Mouse (Mus musculus): ENCODE data around the gene Phc2. TPM values are rescaled to one million over a fixed set of nuclear protein-coding genes. Genes with fewer than 3 reads are reported as not detected.

The Phc2 gene
- total and polyA plus RNA-seq, 2 experiments from 2014 or later: 52.4 to 93.2 TPM

DNA sequence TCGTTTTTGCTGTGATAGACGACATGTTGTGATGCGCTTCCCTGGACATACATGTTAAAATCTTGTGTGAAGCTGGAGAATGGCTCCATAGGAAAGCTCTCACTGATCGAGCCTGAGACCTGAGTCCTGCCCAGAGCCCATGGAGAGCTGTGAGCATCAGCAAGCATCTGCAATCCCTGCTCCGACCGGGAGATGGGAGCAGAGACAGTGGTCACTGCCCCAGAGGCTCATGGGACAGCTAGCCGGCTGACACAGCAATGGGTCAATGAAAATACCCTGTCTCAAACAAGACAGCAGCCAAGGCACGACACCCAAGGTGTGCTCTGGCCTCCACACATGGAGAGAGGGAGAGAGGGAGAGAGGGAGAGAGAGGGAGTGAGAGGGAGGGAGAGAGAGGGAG lies 26.6 kb downstream of the Phc2 start:
- WGBS: 50% methylated on average over 8 of the region's 8 CpGs
- Histone ChIP-seq H3K4me3 (ENCODE audit: low read depth, low read length) (no peak overlapping the region), H3K27me3 (ENCODE audit: insufficient read depth, low read length) (no peaks in the 10 kb centered on the region), H3K4me2 (ENCODE audit: low read depth) (no peak overlapping the region), H3K9ac (no peak overlapping the region), H3K27ac (ENCODE audit: low read depth, low read length) (no peak overlapping the region), H3K9me3 (ENCODE audit: low read length) (no peaks in the 10 kb centered on the region), H3K4me1 (ENCODE audit: insufficient read depth) (no peaks in the 10 kb centered on the region), H3K36me3 (ENCODE audit: insufficient read depth) (no peaks in the 10 kb centered on the region)
- DNase-seq (no peak), ATAC-seq (no peak)
- TF ChIP-seq CTCF (IDR thresholded peaks at IDR 0.05; ENCODE audit: low read depth): peak; percentile 49

DNA sequence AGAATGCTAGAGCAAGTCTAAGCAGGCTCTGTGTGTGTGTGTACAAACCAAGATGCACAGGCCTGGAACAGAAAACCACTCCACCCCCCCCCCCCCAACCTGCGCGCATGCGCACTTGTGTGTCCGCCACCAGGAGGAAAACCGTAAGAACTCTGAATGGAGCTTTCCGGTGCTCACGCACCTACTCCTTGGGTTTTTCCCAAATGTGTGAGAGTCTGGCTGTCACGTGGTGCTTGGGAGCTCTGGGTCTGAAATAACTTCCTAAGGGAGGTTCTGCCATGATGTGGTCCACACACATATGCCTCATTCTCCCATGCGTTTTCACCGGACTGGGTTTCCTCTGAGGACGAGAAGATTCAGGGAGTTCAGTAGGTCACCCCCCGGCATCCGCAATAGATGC lies 27.8 kb downstream of the Phc2 start:
- 88% methylated on average over 13 of the region's 13 CpGs for WGBS

DNA sequence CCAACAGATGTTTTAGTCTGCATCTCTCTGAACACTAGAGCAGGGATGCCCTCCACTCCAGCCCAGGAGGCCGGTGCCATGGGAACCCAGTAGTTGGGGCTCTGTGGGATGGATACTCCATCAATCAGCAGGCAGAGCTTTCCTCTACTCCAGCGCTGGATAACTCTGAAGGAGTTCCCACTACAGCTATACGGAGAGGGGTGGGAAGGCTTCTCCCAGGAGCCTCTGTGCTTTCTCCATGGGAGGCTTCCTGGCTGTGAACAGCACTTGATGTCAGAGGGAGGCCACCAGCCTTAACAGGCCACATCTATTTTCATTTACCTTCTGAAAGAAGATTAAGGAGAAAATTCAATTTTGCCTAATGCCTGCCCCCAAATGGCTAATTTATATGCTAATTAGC lies 29.2 kb downstream of the Phc2 start:
- Histone ChIP-seq H3K4me2 (ENCODE audit: low read depth) (no peak overlapping the region), H3K27me3 (ENCODE audit: insufficient read depth, low read length) (no peaks in the 10 kb centered on the region), H3K4me1 (ENCODE audit: insufficient read depth) (peaks cover 5% of the 10 kb centered on the region; the same call in 1 of the 2 replicates), H3K9me3 (ENCODE audit: low read length) (no peaks in the 10 kb centered on the region), H3K36me3 (ENCODE audit: insufficient read depth) (no peaks in the 10 kb centered on the region), H3K9ac (0 out of 2 replicates have a peak overlapping the region, but pooled peaks have one; percentile 22), H3K27ac (ENCODE audit: low read depth, low read length) (no peak overlapping the region), H3K4me3 (ENCODE audit: low read depth, low read length) (no peak overlapping the region)
- DNase-seq (no peak), ATAC-seq (no peak)
- 45% methylated on average over 3 of the region's 3 CpGs for WGBS
- TF ChIP-seq CTCF (IDR thresholded peaks at IDR 0.05; ENCODE audit: low read depth): no peak

More for the DNA sequence above, 27.8 kb downstream of the Phc2 start:
- H3K4me3 ChIP-seq (ENCODE audit: low read depth, low read length): no peak overlapping the region
- no peaks in the 10 kb centered on the region for H3K9me3 ChIP-seq (ENCODE audit: low read length)
- H3K27ac ChIP-seq (ENCODE audit: low read depth, low read length): no peak overlapping the region
- H3K27me3 ChIP-seq (ENCODE audit: insufficient read depth, low read length): no peaks in the 10 kb centered on the region
- DNase-seq (no peak), ATAC-seq (no peak)
- H3K4me1 ChIP-seq (ENCODE audit: insufficient read depth): no peaks in the 10 kb centered on the region
- no peaks in the 10 kb centered on the region for H3K36me3 ChIP-seq (ENCODE audit: insufficient read depth)
- no peak overlapping the region for H3K4me2 ChIP-seq (ENCODE audit: low read depth)
- no peak for TF ChIP-seq CTCF (IDR thresholded peaks at IDR 0.05; ENCODE audit: low read depth)
- H3K9ac ChIP-seq: no peak overlapping the region

DNA sequence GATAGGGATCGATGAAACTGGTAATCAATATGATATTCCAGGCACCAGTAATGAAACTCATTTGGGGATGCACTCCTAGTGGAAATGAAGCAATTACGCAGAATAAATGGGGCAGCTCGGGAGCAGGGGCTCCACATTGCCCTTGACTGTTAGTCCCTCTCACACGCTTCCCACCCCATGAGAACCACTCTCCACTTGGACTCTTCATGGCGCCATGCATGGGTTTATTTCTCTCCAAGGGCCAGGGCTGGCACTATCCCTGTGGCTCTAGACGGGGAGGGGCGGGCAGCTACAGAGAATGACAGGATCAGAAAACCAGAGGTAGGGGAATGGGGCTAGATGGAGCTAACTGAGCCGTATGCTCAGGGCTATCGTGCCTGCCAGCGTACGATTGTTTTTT lies 29.6 kb downstream of the Phc2 start:
- 69% methylated on average over 11 of the region's 11 CpGs for WGBS
- DNase-seq: no peak
- no peak for TF ChIP-seq CTCF (IDR thresholded peaks at IDR 0.05; ENCODE audit: low read depth)
- no peak overlapping the region for H3K9ac ChIP-seq
- H3K4me2 ChIP-seq (ENCODE audit: low read depth): no peak overlapping the region
- no peaks in the 10 kb centered on the region for H3K27me3 ChIP-seq (ENCODE audit: insufficient read depth, low read length)
- no peaks in the 10 kb centered on the region for H3K36me3 ChIP-seq (ENCODE audit: insufficient read depth)
- no peak overlapping the region for H3K27ac ChIP-seq (ENCODE audit: low read depth, low read length)
- ATAC-seq: no peak
- H3K4me3 ChIP-seq (ENCODE audit: low read depth, low read length): no peak overlapping the region
- H3K4me1 ChIP-seq (ENCODE audit: insufficient read depth): peaks cover 5% of the 10 kb centered on the region; the same call in 1 of the 2 replicates
- H3K9me3 ChIP-seq (ENCODE audit: low read length): no peaks in the 10 kb centered on the region

DNA sequence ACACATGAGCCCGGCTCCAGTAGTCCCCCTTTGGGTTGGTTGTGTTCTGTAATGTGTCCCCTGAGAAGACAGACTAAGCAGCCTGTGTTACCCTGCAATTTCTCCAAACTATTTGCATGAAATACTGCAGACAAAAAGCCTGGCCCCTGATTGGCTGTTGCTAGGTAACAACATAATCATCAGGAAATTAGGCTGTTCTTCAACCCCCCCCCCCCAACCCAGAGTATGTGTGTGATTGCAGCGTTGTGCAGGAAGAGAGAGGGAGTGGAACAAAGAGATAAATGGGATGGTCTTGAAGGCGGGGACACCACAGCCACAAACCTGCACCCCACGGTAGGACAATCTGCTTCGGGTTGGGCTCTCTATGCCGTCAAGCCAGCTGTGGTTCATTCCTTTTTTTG lies 34.0 kb downstream of the Phc2 start:
- H3K4me3 ChIP-seq (ENCODE audit: low read depth, low read length): peak overlapping the region; percentile 28
- H3K4me2 ChIP-seq (ENCODE audit: low read depth): peak overlapping the region; percentile 53
- H3K9me3 ChIP-seq (ENCODE audit: low read length): no peaks in the 10 kb centered on the region
- H3K9ac ChIP-seq: peak overlapping the region; percentile 45
- WGBS: 30% methylated on average over 6 of the region's 6 CpGs
- DNase-seq: peak; percentile 89
- peak; percentile 89 for ATAC-seq
- peaks cover 22% of the 10 kb centered on the region for H3K4me1 ChIP-seq (ENCODE audit: insufficient read depth)
- no peak for TF ChIP-seq CTCF (IDR thresholded peaks at IDR 0.05; ENCODE audit: low read depth)
- no peaks in the 10 kb centered on the region for H3K36me3 ChIP-seq (ENCODE audit: insufficient read depth)
- peak overlapping the region; percentile 71 for H3K27ac ChIP-seq (ENCODE audit: low read depth, low read length)
- no peaks in the 10 kb centered on the region for H3K27me3 ChIP-seq (ENCODE audit: insufficient read depth, low read length)

DNA sequence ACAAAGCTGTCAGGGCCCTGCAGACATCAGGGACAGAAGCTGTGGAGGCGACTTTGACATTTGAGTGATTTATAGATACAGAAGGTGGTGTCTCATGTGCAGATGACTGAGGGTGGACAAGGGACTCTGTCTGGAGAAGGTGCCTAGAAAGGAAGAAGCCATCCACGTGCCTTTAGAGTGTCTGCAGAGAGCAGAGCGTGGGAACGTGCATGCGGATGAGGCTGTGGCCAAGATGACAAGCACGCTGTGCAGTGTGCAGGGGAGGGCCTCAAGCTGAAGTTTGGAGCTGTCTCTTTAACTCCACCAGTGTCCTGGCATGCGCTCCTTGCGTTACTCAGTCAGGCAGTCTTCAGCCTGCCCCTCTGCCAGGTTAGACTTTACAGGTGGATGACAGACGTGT lies 34.5 kb downstream of the Phc2 start:
- peak overlapping the region; percentile 28 for H3K4me3 ChIP-seq (ENCODE audit: low read depth, low read length)
- peaks cover 22% of the 10 kb centered on the region for H3K4me1 ChIP-seq (ENCODE audit: insufficient read depth)
- no peaks in the 10 kb centered on the region for H3K27me3 ChIP-seq (ENCODE audit: insufficient read depth, low read length)
- H3K36me3 ChIP-seq (ENCODE audit: insufficient read depth): no peaks in the 10 kb centered on the region
- H3K9ac ChIP-seq: peak overlapping the region; percentile 45
- H3K27ac ChIP-seq (ENCODE audit: low read depth, low read length): peak overlapping the region; percentile 71
- ATAC-seq (peak; percentile 87), DNase-seq (peak; percentile 71)
- 47% methylated on average over 9 of the region's 9 CpGs for WGBS
- no peak for TF ChIP-seq CTCF (IDR thresholded peaks at IDR 0.05; ENCODE audit: low read depth)
- no peaks in the 10 kb centered on the region for H3K9me3 ChIP-seq (ENCODE audit: low read length)
- peak overlapping the region; percentile 53 for H3K4me2 ChIP-seq (ENCODE audit: low read depth)

DNA sequence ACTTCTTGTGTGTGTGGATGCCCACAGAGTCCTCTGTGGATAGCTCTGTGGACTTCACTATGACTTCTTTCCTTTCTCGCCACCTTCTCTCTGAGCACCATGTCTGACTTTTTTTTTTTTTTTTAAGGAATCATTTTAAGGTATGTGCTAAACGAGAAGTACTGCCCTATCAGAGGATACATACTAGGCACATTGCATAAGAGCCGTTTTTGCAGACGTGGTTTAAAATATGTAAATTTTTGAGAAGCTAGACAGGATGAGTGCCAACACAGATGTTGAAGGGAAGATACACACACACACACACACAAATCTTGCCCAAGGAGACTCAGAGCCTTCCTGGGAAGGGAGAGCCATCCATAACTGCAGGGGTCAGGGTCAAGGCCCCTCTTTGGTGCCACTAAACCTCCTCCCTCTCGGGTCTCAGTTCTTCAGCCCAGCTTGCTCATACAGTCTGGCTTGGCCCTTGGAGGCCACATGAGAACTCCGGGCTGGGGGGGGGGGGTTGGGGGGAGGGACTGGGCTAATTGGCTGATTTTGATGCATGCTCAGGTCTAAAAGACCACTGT lies 35.3 kb downstream of the Phc2 start:
- Histone ChIP-seq H3K27me3 (ENCODE audit: insufficient read depth, low read length) (no peaks in the 10 kb centered on the region), H3K4me3 (ENCODE audit: low read depth, low read length) (peak overlapping the region; percentile 28), H3K36me3 (ENCODE audit: insufficient read depth) (no peaks in the 10 kb centered on the region), H3K9ac (peak overlapping the region; percentile 45), H3K4me2 (ENCODE audit: low read depth) (peak overlapping the region; percentile 53), H3K27ac (ENCODE audit: low read depth, low read length) (peak overlapping the region; percentile 71; the same call in 1 of the 2 replicates), H3K4me1 (ENCODE audit: insufficient read depth) (peaks cover 22% of the 10 kb centered on the region), H3K9me3 (ENCODE audit: low read length) (no peaks in the 10 kb centered on the region)
- DNase-seq (no peak), ATAC-seq (no peak)
- no peak for TF ChIP-seq CTCF (IDR thresholded peaks at IDR 0.05; ENCODE audit: low read depth)
- WGBS: 39% methylated on average over 6 of the region's 6 CpGs

Measured in forebrain, postnatal 0 days (tissue).